Mouse (Mus musculus) liver, postnatal 0 days (tissue): Measurements from ENCODE around the gene Usp32. TPM values are rescaled to one million over a fixed set of nuclear protein-coding genes. Genes with fewer than 3 reads are reported as not detected.

Experiments used
- ATAC-seq: fragments of 200-750 bp; cut with Nextera tagmentation; 2 replicates; pipeline ENCODE4 v1.8.0; 2017; ENCODE audit warnings: mild to moderate bottlenecking, moderate library complexity
- DNase-seq: peaks from one replicate; pipeline ENCODE4 v3.0.0-alpha.2; 2016
- H3K27ac ChIP-seq: fragments of 300-500 bp; sonication (generic); 2 replicates; pipeline ENCODE4 v1.5.1; 2014; ENCODE audit warnings: antibody characterized with exemption, moderate library complexity, mild to moderate bottlenecking, low read depth
- H3K27me3 ChIP-seq: fragments of 300-500 bp; sonication (generic); 2 replicates; pipeline ENCODE4 v1.6.1; 2014; ENCODE audit warnings: low read length, control low read depth, mixed read lengths; ENCODE audit not compliant: insufficient read depth
- H3K36me3 ChIP-seq: fragments of 300-500 bp; sonication (generic); replicated peaks from 2 replicates; pipeline ENCODE4 v1.6.1; 2014; ENCODE audit warnings: mild to moderate bottlenecking, control low read depth, low read length, moderate library complexity, mixed read lengths; ENCODE audit not compliant: insufficient read depth
- H3K4me1 ChIP-seq: fragments of 300-500 bp; sonication (generic); 2 replicates; pipeline ENCODE4 v1.6.1; 2014; ENCODE audit warnings: antibody characterized with exemption, mild to moderate bottlenecking, control low read depth; ENCODE audit not compliant: insufficient read depth
- H3K4me2 ChIP-seq: fragments of 300-500 bp; sonication (generic); 2 replicates; pipeline ENCODE4 v1.6.1; 2014; ENCODE audit warnings: low read depth, mild to moderate bottlenecking, low read length, moderate library complexity, mixed read lengths
- H3K4me3 ChIP-seq: fragments of 300-500 bp; sonication (generic); 2 replicates; pipeline ENCODE4 v1.5.1; 2014; ENCODE audit warnings: low read depth, low read length
- H3K9ac ChIP-seq: fragments of 300-500 bp; sonication (generic); replicated peaks from 2 replicates; pipeline ENCODE4 v1.6.1; 2014; ENCODE audit warnings: mild to moderate bottlenecking, moderate library complexity
- H3K9me3 ChIP-seq: fragments of 300-500 bp; sonication (generic); 2 replicates; pipeline ENCODE4 v1.6.1; 2016; ENCODE audit warnings: mild to moderate bottlenecking, control low read depth, low read length, mixed read lengths
- CTCF ChIP-seq: sonication (generic); IDR thresholded peaks from 2 replicates; pipeline ENCODE4 v1.5.1; 2016; ENCODE audit warnings: antibody characterized with exemption, low read depth
- EP300 ChIP-seq: IDR thresholded peaks from 2 replicates; pipeline ENCODE4 v1.6.1; 2016; ENCODE audit warnings: antibody characterized with exemption, low read depth, mild to moderate bottlenecking
- WGBS: fragments of 180-500 bp; shearing (Covaris S2); extraction: QIAGEN DNeasy Blood & Tissue Kit; methylation state at CpG from one replicate; pipeline ENCODE4 v1.1.7; 2014; ENCODE audit not compliant: insufficient replicate concordance; 5-methylcytosine and 5-hydroxymethylcytosine counted together
- polyA plus RNA-seq: library from polyadenylated mRNA; unstranded; fragments of >200 nt; fragmentation: Nextera tagmentation; extraction: Ambion mirVana; gene quantifications from 2 replicates; pipeline ENCODE4 v1.2.1, GENCODE M21; 2015

Gene Usp32
- polyA plus RNA-seq, 1 experiment from 2014 or later = 6.1 TPM

DNA sequence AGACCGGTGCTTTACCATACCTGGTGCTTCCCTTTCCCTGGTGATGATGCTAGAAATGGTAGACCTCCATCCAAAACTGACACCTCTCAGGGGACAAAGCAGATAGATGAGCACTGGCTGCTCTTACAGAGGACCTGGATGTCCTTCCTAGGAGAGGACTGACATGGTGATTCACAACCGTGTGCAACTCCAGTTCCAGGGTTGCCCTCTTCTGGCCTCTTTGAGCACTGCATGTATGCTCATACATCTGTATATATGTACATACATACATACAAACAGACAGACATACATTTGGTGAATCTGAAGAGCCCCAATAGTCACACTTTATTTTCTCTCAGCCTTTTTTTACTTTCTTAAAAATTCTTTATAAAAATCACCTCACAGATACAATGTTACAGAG lies 161.8 kb downstream of the Usp32 start:
- no peak for ATAC-seq
- WGBS = 62% methylated on average over 2 of the region's 2 CpGs
- Histone ChIP-seq H3K4me1 (no peaks in the 10 kb centered on the region), H3K9ac (no peak overlapping the region), H3K27me3 (no peaks in the 10 kb centered on the region), H3K4me3 (no peak overlapping the region), H3K4me2 (no peak overlapping the region), H3K36me3 (no peaks in the 10 kb centered on the region), H3K9me3 (no peaks in the 10 kb centered on the region), H3K27ac (no peak overlapping the region)
- peak; percentile 53 for DNase-seq
- TF ChIP-seq EP300 = no peak
- peak; percentile 64 for TF ChIP-seq CTCF

GRCm38 (mm10) chr11:84977385-84977952 lies 162.5 kb downstream of the Usp32 start:
- Histone ChIP-seq H3K27me3 (no peaks in the 10 kb centered on the region), H3K9ac (no peak overlapping the region), H3K4me3 (no peak overlapping the region), H3K4me1 (no peaks in the 10 kb centered on the region), H3K9me3 (no peaks in the 10 kb centered on the region), H3K27ac (no peak overlapping the region), H3K36me3 (no peaks in the 10 kb centered on the region), H3K4me2 (no peak overlapping the region)
- DNase-seq = peak; percentile 12
- WGBS = 64% methylated on average over 3 of the region's 3 CpGs
- TF ChIP-seq EP300 (no peak), CTCF (no peak)
- no peak for ATAC-seq

GRCm38 (mm10) chr11:84976706-84977105 lies 163.3 kb downstream of the Usp32 start:
- 80% methylated on average over 3 of the region's 3 CpGs for WGBS
- no peak for ATAC-seq
- no peaks in the 10 kb centered on the region for H3K36me3 ChIP-seq
- no peaks in the 10 kb centered on the region for H3K27me3 ChIP-seq
- no peak overlapping the region for H3K27ac ChIP-seq
- H3K4me1 ChIP-seq = no peaks in the 10 kb centered on the region
- no peak for TF ChIP-seq EP300
- no peak for TF ChIP-seq CTCF
- H3K9ac ChIP-seq = no peak overlapping the region
- no peak overlapping the region for H3K4me3 ChIP-seq
- no peaks in the 10 kb centered on the region for H3K9me3 ChIP-seq
- no peak for DNase-seq
- H3K4me2 ChIP-seq = no peak overlapping the region

GRCm38 (mm10) chr11:84974582-84974981 lies 165.4 kb downstream of the Usp32 start:
- H3K27me3 ChIP-seq = no peaks in the 10 kb centered on the region
- ATAC-seq (no peak), DNase-seq (no peak)
- H3K4me3 ChIP-seq = no peak overlapping the region
- no peaks in the 10 kb centered on the region for H3K9me3 ChIP-seq
- WGBS = 59% methylated on average over 7 of the region's 7 CpGs
- H3K4me2 ChIP-seq = no peak overlapping the region
- TF ChIP-seq EP300 (no peak), CTCF (no peak)
- H3K4me1 ChIP-seq = no peaks in the 10 kb centered on the region
- no peak overlapping the region for H3K9ac ChIP-seq
- no peak overlapping the region for H3K27ac ChIP-seq
- no peaks in the 10 kb centered on the region for H3K36me3 ChIP-seq

DNA sequence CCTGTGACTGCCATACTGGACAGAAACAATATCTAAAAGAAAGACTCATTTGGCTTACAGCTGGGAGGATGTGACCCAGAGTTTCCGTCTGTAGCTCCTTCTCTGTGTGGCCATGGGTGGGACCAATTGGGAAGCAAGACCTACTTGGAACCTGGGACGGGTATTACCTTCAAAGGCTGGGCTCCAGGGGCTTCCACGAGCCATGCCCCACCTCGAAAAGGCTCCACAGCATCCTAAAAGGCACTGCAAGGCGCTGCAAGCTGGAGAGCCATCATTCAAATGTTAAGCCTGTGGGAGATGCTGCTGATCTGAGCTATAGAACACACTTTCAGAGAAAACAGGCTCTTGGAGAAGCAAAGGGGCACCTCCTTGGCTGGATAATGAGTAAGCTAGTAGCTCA lies 166.3 kb downstream of the Usp32 start:
- ATAC-seq = no peak
- WGBS = 57% methylated on average over 5 of the region's 5 CpGs
- TF ChIP-seq EP300 (no peak), CTCF (no peak)
- no peaks in the 10 kb centered on the region for H3K9me3 ChIP-seq
- H3K4me1 ChIP-seq = peaks cover 2% of the 10 kb centered on the region; the same call in 1 of the 2 replicates
- H3K9ac ChIP-seq = no peak overlapping the region
- no peak for DNase-seq
- no peak overlapping the region for H3K27ac ChIP-seq
- no peak overlapping the region for H3K4me3 ChIP-seq
- H3K36me3 ChIP-seq = no peaks in the 10 kb centered on the region
- H3K4me2 ChIP-seq = no peak overlapping the region
- no peaks in the 10 kb centered on the region for H3K27me3 ChIP-seq

- TF ChIP-seq CTCF (no peak), EP300 (no peak)
- H3K4me3 ChIP-seq = no peak overlapping the region
- WGBS = 63% methylated on average over 3 of the region's 3 CpGs
- DNase-seq (no peak), ATAC-seq (no peak)
- H3K4me2 ChIP-seq = no peak overlapping the region
- H3K4me1 ChIP-seq = peaks cover 2% of the 10 kb centered on the region; the same call in 1 of the 2 replicates
- H3K27me3 ChIP-seq = no peaks in the 10 kb centered on the region
- no peak overlapping the region for H3K9ac ChIP-seq
- no peaks in the 10 kb centered on the region for H3K36me3 ChIP-seq
- H3K27ac ChIP-seq = no peak overlapping the region
- H3K9me3 ChIP-seq = no peaks in the 10 kb centered on the region
These were observed 167.9 kb downstream of the Usp32 start for GRCm38 (mm10) chr11:84972067-84972466.

DNA sequence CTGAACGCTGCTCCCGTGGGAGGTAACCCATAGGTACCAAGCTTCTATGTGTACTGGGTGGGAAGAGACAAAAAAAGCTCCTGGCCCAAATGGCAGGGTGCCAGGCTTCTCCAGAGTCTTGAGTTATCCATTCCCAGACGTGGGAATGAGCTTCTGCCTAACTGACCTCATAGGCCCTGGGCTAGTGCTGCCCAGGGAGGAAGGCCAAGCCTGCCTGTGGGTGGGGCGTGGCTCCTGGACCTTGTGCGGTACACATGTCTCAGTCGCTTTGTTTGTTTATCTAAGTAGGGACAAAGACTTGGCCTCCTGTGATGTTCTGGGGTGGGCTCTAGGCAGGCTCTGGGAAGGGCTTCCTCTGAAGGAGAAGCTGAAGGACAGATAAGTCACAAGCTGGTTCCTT lies 171.2 kb downstream of the Usp32 start:
- DNase-seq = no peak

More for the DNA sequence above, 171.2 kb downstream of the Usp32 start:
- TF ChIP-seq CTCF (no peak), EP300 (no peak)
- no peaks in the 10 kb centered on the region for H3K36me3 ChIP-seq
- H3K27ac ChIP-seq = no peak overlapping the region
- no peak overlapping the region for H3K4me2 ChIP-seq
- peaks cover 2% of the 10 kb centered on the region; the same call in 1 of the 2 replicates for H3K4me1 ChIP-seq
- WGBS = 56% methylated on average over 6 of the region's 6 CpGs
- no peak for ATAC-seq
- H3K4me3 ChIP-seq = no peak overlapping the region
- H3K9me3 ChIP-seq = no peaks in the 10 kb centered on the region
- H3K9ac ChIP-seq = no peak overlapping the region
- H3K27me3 ChIP-seq = no peaks in the 10 kb centered on the region
